Mouse (Mus musculus) small intestine, adult 2 months (tissue): ENCODE results near the gene Raver2.

ENCODE experiments used
- CTCF ChIP-seq: fragments of 200-500 bp; IDR thresholded peaks from 2 replicates; pipeline ENCODE4 v1.5.1; 2012; ENCODE audit warnings: low read depth, mild to moderate bottlenecking, control low read depth, inconsistent platforms, low read length, moderate library complexity, mixed read lengths; ENCODE audit not compliant: insufficient replicate concordance, insufficient read length; ENCODE audit errors: extremely low read depth
- POLR2A ChIP-seq: fragments of 200-500 bp; IDR thresholded peaks from 2 replicates; pipeline ENCODE4 v1.6.1; 2012; ENCODE audit warnings: low read depth, mild to moderate bottlenecking, control low read depth, inconsistent platforms, low read length, moderate library complexity

DNA sequence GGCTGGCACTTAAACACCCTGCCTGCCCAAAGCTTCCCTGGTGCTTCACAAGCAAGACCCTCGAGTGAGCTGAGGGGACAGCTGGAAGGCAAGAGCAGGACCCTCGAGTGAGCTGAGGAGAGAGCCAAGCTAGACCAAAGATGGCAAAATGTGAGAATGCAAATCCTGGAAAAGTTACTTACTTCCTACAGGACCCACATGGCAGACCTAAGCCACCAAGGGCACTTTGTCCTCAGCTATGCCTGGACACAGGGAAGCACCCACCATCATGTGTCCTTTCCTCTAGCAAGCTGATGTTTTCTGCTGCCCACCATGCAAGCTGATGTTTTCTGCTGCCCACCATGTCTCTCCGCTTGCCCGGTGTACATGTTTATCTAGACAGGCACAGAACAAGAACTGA lies 48.2 kb upstream of the Raver2 start, which contains the start of gene Gm10577:
- TF ChIP-seq CTCF (no peak), POLR2A (no peak)
